Mouse (Mus musculus): ENCODE results near the gene Phc2.

DNA sequence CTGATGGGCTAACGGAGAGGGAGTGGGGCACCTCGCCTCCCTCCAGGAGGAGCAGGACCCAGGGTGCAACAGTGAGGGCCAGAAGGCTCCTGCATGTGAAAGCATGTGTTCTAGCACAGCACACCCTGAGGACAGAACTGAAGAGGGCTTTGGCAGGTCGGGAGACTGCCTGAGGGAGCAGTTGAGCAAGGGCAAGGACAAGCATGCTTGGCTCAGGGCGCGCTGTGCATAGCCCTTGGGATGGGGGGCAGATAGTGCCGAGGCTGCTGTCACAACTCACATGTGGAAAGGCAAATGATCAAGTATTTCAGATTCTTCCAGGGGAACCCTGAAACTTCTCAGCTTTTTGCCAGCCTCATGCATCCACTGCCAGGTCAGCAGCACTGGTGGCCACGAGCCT, 93.8 kb downstream of the Phc2 start:
- TF ChIP-seq CTCF (IDR thresholded peaks at IDR 0.05) = no peak
- TF ChIP-seq EP300 (IDR thresholded peaks at IDR 0.05) = no peak
